8 mouse cellular contexts compared by ENCODE assay signal in genomic region chr11:115956453-115956852, GRCm38 (mm10). TPM values are rescaled to one million over a fixed set of nuclear protein-coding genes. Genes with fewer than 3 reads are reported as not detected.
DNase-seq lines count a peak whose midpoint lies in the region; ATAC-seq and TF ChIP-seq lines count a peak whose summit lies in the region.

No protein-coding gene starts in this region.

- no peak overlapping the region for H3K4me3 ChIP-seq in hindbrain, postnatal 0 days (ENCODE audit: low read length)
- H3K4me3 ChIP-seq in small intestine, adult 2 months (ENCODE audit: low read depth, low read length) = no peak overlapping the region

- WGBS in hindbrain, postnatal 0 days = 26% methylated on average over 4 of the region's 4 CpGs
- 38% methylated on average over 4 of the region's 4 CpGs for whole genome bisulfite sequencing in small intestine, adult 2 months

- TF ChIP-seq POLR2A in small intestine, adult 2 months (IDR thresholded peaks at IDR 0.05; ENCODE audit: low read depth, low read length) = no peak

- no peaks in the 10 kb centered on the region for H3K27me3 ChIP-seq in hindbrain, postnatal 0 days (ENCODE audit: insufficient read depth, low read length)
- H3K27me3 ChIP-seq in small intestine, adult 2 months (ENCODE audit: control insufficient read depth, insufficient read depth, low read length) = no peaks in the 10 kb centered on the region

- TF ChIP-seq CTCF in hindbrain, postnatal 0 days (IDR thresholded peaks at IDR 0.05; ENCODE audit: low read depth) = peak; percentile 12
- no peak for TF ChIP-seq CTCF in small intestine, adult 2 months (IDR thresholded peaks at IDR 0.05; ENCODE audit: extremely low read depth, insufficient read length, insufficient replicate concordance, low read depth, low read length)

- peaks cover 28% of the 10 kb centered on the region; the same call in 1 of the 2 replicates for H3K36me3 ChIP-seq in hindbrain, postnatal 0 days (ENCODE audit: insufficient read depth, low read length)
- peaks cover 31% of the 10 kb centered on the region for H3K36me3 ChIP-seq in small intestine, adult 2 months (ENCODE audit: control insufficient read depth, insufficient read depth, low read length)

- no peaks in the 10 kb centered on the region for H3K9me3 ChIP-seq in hindbrain, postnatal 0 days (ENCODE audit: low read length)

- DNase-seq in layer of hippocampus, adult 9-11 months = peak; percentile 58
- DNase-seq in layer of hippocampus, adult 9-10 months (ENCODE audit: low spot score) = no peak
- peak; percentile 80 for DNase-seq in embryo, embryonic 10.5 days (ENCODE audit: low spot score)
- peak; percentile 54 for DNase-seq in hindbrain, postnatal 0 days (ENCODE audit: low spot score)
- DNase-seq in spleen, adult 12 weeks (ENCODE audit: low spot score) = no peak
- DNase-seq in thymus, adult 18-20 months = no peak
- no peak for DNase-seq in cerebellum, adult 11 months

- peak overlapping the region; percentile 65 for H3K27ac ChIP-seq in hindbrain, postnatal 0 days
- peak overlapping the region; percentile 46 for H3K27ac ChIP-seq in small intestine, adult 2 months (ENCODE audit: insufficient read depth, low read depth, low read length)

- H3K4me2 ChIP-seq in hindbrain, postnatal 0 days (ENCODE audit: low read depth, low read length) = no peak overlapping the region

- no peak overlapping the region for H3K9ac ChIP-seq in hindbrain, postnatal 0 days (replicated peaks; ENCODE audit: low read length)

- ATAC-seq in hindbrain, postnatal 0 days = peak; percentile 81

- H3K4me1 ChIP-seq in hindbrain, postnatal 0 days (ENCODE audit: insufficient read depth, low read length) = peaks cover 13% of the 10 kb centered on the region; the same call in 1 of the 2 replicates
- H3K4me1 ChIP-seq in small intestine, adult 2 months (ENCODE audit: control insufficient read depth, insufficient read depth, insufficient read length, low read length) = peaks cover 29% of the 10 kb centered on the region

RNA-seq across cellular contexts. Expression of gene Itgb4, which starts 18.1 kb away (rescaled TPM):
- 1.7 and 3.1 TPM in 2 replicates for total RNA-seq in hindbrain, postnatal 0 days (2014; rRNA removed)
- 2.2 and 2.8 TPM in 2 replicates for polyA plus RNA-seq in hindbrain, postnatal 0 days (2015; fragmentation: Nextera tagmentation; extraction: Ambion mirVana)
- polyA plus RNA-seq in small intestine, adult 2 months (2012; rRNA removed) = 53.2 and 133 TPM in 2 replicates

RNA-seq across cellular contexts. Expression of gene Recql5, which starts 23.2 kb away (rescaled TPM):
- 11.4 and 14.3 TPM in 2 replicates for total RNA-seq in hindbrain, postnatal 0 days (2014; rRNA removed)
- polyA plus RNA-seq in hindbrain, postnatal 0 days (2015; fragmentation: Nextera tagmentation; extraction: Ambion mirVana) = 7.9 and 9.9 TPM in 2 replicates
- polyA plus RNA-seq in small intestine, adult 2 months (2012; rRNA removed) = 5.8 and 9.2 TPM in 2 replicates

RNA-seq across cellular contexts. Expression of gene Sap30bp, which starts 23.4 kb away (rescaled TPM):
- total RNA-seq in hindbrain, postnatal 0 days (2014; rRNA removed) = 46.4 and 52.8 TPM in 2 replicates
- polyA plus RNA-seq in hindbrain, postnatal 0 days (2015; fragmentation: Nextera tagmentation; extraction: Ambion mirVana) = 39.2 and 42.8 TPM in 2 replicates
- 15.2 and 27.1 TPM in 2 replicates for polyA plus RNA-seq in small intestine, adult 2 months (2012; rRNA removed)

RNA-seq across cellular contexts. Expression of gene Smim6, which starts 44.6 kb away (rescaled TPM):
- total RNA-seq in hindbrain, postnatal 0 days (2014; rRNA removed) = not detected in 2 replicates
- polyA plus RNA-seq in hindbrain, postnatal 0 days (2015; fragmentation: Nextera tagmentation; extraction: Ambion mirVana) = 0.35 and 0.43 TPM in 2 replicates
- polyA plus RNA-seq in small intestine, adult 2 months (2012; rRNA removed) = 8.8 and 9.7 TPM in 2 replicates

RNA-seq across cellular contexts. Expression of gene Galk1, which starts 56.1 kb away (rescaled TPM):
- total RNA-seq in hindbrain, postnatal 0 days (2014; rRNA removed) = 51.5 and 52.3 TPM in 2 replicates
- 60.3 and 61.7 TPM in 2 replicates for polyA plus RNA-seq in hindbrain, postnatal 0 days (2015; fragmentation: Nextera tagmentation; extraction: Ambion mirVana)
- 39.5 and 53.3 TPM in 2 replicates for polyA plus RNA-seq in small intestine, adult 2 months (2012; rRNA removed)

Comparison
In these comparisons a context has a peak if more than half of its experiments do, and no peak if none do; other contexts are left out.
1. DNase-seq: peak in layer of hippocampus, adult 9-11 months (single experiment), embryo, embryonic 10.5 days (single experiment) and hindbrain, postnatal 0 days (single experiment); none in layer of hippocampus, adult 9-10 months (single experiment), spleen, adult 12 weeks (single experiment), thymus, adult 18-20 months (0 of 2) and cerebellum, adult 11 months (single experiment).
2. RNA of gene Itgb4, which starts 18.1 kb away (polyA plus RNA-seq): 53.2 to 133 TPM in small intestine, adult 2 months; 2.2 to 2.8 TPM in hindbrain, postnatal 0 days; every median in the first group is over 10 times any median in the second.